Mouse (Mus musculus) forebrain, embryonic 11.5 days (tissue): ENCODE results near the gene Shc3. TPM values are rescaled to one million over a fixed set of nuclear protein-coding genes. Genes with fewer than 3 reads are reported as not detected.

Experiments used
- ATAC-seq: fragments of 200-750 bp; cut with Nextera tagmentation; replicated peaks from 2 replicates; pipeline ENCODE4 v1.8.0; 2017; ENCODE audit warnings: moderate TSS enrichment; ENCODE audit not compliant: low FRiP score
- DNase-seq: peaks from one replicate; pipeline ENCODE4 v3.0.0-alpha.2; 2017; ENCODE audit warnings: low spot score
- H3K27ac ChIP-seq: fragments of 300-500 bp; sonication (generic); 2 replicates; pipeline ENCODE4 v1.5.1; 2014; ENCODE audit warnings: low read depth, low read length
- H3K27me3 ChIP-seq: fragments of 300-500 bp; sonication (generic); 2 replicates; pipeline ENCODE4 v1.6.1; 2014; ENCODE audit warnings: mild to moderate bottlenecking, low read length, mixed read lengths; ENCODE audit not compliant: control insufficient read depth, insufficient read depth
- H3K36me3 ChIP-seq: fragments of 300-500 bp; sonication (generic); 2 replicates; pipeline ENCODE4 v1.6.1; 2014; ENCODE audit warnings: mild to moderate bottlenecking, low read length, moderate library complexity, mixed read lengths; ENCODE audit not compliant: control insufficient read depth, insufficient read depth
- H3K4me1 ChIP-seq: fragments of 300-500 bp; sonication (generic); replicated peaks from 2 replicates; pipeline ENCODE4 v1.6.1; 2014; ENCODE audit warnings: low read length, mixed read lengths; ENCODE audit not compliant: control insufficient read depth, insufficient read depth
- H3K4me2 ChIP-seq: fragments of 300-500 bp; sonication (generic); 2 replicates; pipeline ENCODE4 v1.6.1; 2014; ENCODE audit warnings: low read depth, mild to moderate bottlenecking, low read length, moderate library complexity, mixed read lengths; ENCODE audit not compliant: severe bottlenecking
- H3K4me3 ChIP-seq: fragments of 300-500 bp; sonication (generic); 2 replicates; pipeline ENCODE4 v1.5.1; 2014; ENCODE audit warnings: low read depth, low read length
- H3K9ac ChIP-seq: fragments of 300-500 bp; sonication (generic); 2 replicates; pipeline ENCODE4 v1.6.1; 2014; ENCODE audit warnings: low read length
- H3K9me3 ChIP-seq: fragments of 300-500 bp; sonication (generic); 2 replicates; pipeline ENCODE4 v1.6.1; 2016; ENCODE audit warnings: low read length, mixed read lengths; ENCODE audit not compliant: control insufficient read depth
- WGBS: fragments of 180-500 bp; shearing (Covaris S2); extraction: QIAGEN DNeasy Blood & Tissue Kit; methylation state at CpG from one replicate; pipeline ENCODE4 v1.1.7; 2014; 5-methylcytosine and 5-hydroxymethylcytosine counted together
- polyA plus RNA-seq: library from polyadenylated mRNA; unstranded; fragments of >200 nt; fragmentation: Nextera tagmentation; extraction: Ambion mirVana; gene quantifications from 2 replicates; pipeline ENCODE4 v1.2.1, GENCODE M21; 2014

The Shc3 gene
- polyA plus RNA-seq, 1 experiment from 2014 or later: 8.3 TPM

DNA sequence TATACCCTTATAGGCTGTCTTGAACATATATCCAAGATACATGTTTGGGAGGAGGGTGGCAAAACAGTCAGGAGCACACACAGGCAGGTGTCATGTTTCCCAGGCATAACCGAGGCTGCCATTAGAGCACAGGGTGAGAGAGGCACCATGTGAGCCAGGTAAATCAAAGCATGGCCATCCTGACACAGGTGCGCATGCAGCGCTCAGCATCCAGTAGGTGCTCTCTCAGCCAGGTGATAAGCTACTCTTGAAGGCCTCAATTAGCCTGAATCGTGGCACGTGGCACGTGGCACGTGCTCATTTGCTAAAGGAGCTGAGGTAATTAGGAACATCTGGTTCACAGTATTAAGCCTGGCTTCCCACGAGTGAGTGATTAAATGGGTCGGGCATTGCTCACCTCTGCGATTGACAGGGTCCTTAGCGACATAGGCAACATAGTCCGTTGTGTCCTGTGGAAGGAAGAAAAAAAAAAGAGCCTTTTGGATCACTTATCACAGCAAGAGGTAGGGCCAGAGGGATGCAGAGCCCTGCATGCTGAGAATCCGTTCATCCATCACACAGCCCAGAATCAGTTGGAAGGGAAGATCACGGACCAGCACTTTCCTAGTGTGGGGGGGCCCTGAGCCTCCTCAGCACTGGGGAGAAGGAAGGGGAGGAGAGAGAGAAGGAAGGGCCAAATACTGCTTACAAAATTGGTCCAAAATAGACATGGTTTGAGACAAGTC is 102.9 kb downstream of the Shc3 start:
- Histone ChIP-seq H3K27ac (no peak overlapping the region), H3K4me2 (no peak overlapping the region), H3K27me3 (no peaks in the 10 kb centered on the region), H3K36me3 (no peaks in the 10 kb centered on the region), H3K9me3 (no peaks in the 10 kb centered on the region), H3K9ac (no peak overlapping the region), H3K4me1 (no peaks in the 10 kb centered on the region), H3K4me3 (no peak overlapping the region)
- WGBS: 75% methylated on average over 14 of the region's 14 CpGs
- DNase-seq: no peak
- no peak for ATAC-seq

DNA sequence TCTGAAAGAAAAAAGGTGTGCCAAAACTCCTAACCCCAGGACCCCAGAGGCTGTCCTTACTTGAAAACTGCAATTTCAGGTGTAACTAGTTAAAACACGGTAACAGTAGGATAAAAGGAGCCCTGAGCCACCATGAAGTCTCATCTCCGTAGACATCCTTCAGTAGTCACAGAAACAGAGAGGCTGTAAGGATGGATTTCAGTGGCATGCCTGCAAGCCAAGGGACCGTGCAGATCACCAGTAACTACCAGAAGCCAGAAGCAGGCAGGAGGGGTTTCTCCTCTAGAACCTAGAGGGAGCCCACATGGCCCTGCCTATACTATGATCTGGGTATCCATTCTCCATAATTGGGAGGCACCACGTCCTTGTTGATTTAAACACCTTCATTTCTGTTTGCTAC is 104.9 kb downstream of the Shc3 start:
- Histone ChIP-seq H3K9me3 (no peaks in the 10 kb centered on the region), H3K27me3 (no peaks in the 10 kb centered on the region), H3K27ac (no peak overlapping the region), H3K4me3 (no peak overlapping the region), H3K36me3 (no peaks in the 10 kb centered on the region; the same call in 1 of the 2 replicates), H3K4me2 (no peak overlapping the region), H3K9ac (no peak overlapping the region), H3K4me1 (no peaks in the 10 kb centered on the region)
- DNase-seq (no peak), ATAC-seq (no peak)
- WGBS: 82% methylated on average over 4 of the region's 4 CpGs

DNA sequence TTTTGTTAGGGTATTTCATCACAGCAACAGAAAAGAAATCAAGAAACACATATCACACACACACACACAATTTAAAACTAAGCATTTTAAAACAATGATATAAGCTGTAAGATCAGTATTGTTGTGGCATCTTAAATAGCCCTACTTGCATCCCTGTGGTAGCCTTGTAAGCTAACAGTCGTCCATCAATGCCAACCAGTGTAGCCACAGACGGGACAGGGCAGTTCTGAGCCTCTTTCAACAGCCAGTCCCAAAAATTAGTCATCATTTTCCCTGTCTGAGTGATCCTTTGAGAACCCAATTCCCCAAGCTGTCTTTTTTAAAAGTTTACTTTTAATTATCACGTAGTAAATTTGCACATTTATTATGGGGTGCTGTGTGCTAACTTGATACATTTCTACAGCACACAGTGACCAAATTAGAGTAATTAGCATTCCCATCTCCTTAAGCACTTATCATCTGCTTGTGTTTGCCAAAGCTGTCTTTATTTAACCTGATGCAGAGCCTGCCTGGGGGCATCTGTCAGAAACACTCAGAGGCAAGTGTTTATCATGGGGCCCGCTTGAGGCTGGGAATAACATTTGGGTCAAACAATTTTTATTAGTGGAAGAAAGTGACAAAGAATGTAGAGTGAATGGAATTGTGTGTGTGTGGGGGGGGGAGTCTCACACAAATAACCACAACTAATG is 112.9 kb downstream of the Shc3 start:
- Histone ChIP-seq H3K27me3 (no peaks in the 10 kb centered on the region), H3K9ac (no peak overlapping the region), H3K9me3 (no peaks in the 10 kb centered on the region), H3K4me2 (no peak overlapping the region), H3K27ac (no peak overlapping the region), H3K4me1 (no peaks in the 10 kb centered on the region), H3K4me3 (no peak overlapping the region), H3K36me3 (no peaks in the 10 kb centered on the region; the same call in 1 of the 2 replicates)
- no peak for ATAC-seq
- no peak for DNase-seq
- 63% methylated on average over 4 of the region's 4 CpGs for WGBS

DNA sequence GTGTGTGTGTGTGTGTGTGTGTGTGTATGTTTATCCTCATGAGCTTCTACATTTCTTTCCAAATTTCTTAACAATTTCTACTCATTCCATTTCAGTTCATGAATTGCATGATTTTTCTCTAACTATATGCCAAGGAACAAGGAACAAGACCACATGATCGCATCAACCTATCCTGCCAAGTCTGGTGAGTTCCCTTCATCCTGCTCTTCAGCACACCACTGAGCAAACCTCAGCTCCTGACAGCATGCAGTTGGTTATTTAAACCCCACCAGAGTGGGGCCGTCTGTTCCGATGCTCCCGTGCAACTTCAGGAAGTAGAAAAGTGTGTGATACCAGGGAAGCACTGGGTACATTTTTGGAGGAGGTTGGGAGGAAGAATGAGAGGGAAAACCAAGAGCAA is 122.7 kb downstream of the Shc3 start:
- Histone ChIP-seq H3K4me3 (no peak overlapping the region), H3K9me3 (no peaks in the 10 kb centered on the region), H3K4me2 (no peak overlapping the region), H3K36me3 (no peaks in the 10 kb centered on the region), H3K27ac (no peak overlapping the region), H3K27me3 (no peaks in the 10 kb centered on the region), H3K4me1 (no peaks in the 10 kb centered on the region), H3K9ac (no peak overlapping the region)
- no peak for ATAC-seq
- 92% methylated on average over 4 of the region's 4 CpGs for WGBS
- no peak for DNase-seq

DNA sequence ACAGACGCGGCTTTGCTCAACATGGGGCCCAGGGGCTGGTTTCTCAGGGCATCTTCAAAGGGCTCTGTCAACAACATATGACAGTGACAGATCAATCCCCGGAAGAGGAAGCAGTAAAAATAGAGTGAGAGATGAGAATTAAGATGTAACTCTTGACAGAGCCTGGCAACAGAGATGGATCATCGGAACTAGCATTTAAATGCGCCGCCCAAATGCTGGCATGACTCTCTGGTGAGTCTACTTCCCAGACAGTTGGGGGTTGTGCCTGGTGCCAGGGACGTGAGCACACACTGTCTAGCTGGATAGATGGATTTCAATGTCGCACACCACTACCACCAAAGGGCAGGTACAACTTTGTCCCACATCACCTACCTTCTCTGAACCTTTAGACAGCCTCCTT is 126.3 kb downstream of the Shc3 start:
- Histone ChIP-seq H3K4me2 (no peak overlapping the region), H3K4me3 (no peak overlapping the region), H3K27ac (no peak overlapping the region), H3K9me3 (no peaks in the 10 kb centered on the region), H3K4me1 (no peaks in the 10 kb centered on the region), H3K36me3 (no peaks in the 10 kb centered on the region), H3K27me3 (no peaks in the 10 kb centered on the region), H3K9ac (no peak overlapping the region)
- 91% methylated on average over 8 of the region's 8 CpGs for WGBS
- DNase-seq (peak; percentile 26), ATAC-seq (no peak)

DNA sequence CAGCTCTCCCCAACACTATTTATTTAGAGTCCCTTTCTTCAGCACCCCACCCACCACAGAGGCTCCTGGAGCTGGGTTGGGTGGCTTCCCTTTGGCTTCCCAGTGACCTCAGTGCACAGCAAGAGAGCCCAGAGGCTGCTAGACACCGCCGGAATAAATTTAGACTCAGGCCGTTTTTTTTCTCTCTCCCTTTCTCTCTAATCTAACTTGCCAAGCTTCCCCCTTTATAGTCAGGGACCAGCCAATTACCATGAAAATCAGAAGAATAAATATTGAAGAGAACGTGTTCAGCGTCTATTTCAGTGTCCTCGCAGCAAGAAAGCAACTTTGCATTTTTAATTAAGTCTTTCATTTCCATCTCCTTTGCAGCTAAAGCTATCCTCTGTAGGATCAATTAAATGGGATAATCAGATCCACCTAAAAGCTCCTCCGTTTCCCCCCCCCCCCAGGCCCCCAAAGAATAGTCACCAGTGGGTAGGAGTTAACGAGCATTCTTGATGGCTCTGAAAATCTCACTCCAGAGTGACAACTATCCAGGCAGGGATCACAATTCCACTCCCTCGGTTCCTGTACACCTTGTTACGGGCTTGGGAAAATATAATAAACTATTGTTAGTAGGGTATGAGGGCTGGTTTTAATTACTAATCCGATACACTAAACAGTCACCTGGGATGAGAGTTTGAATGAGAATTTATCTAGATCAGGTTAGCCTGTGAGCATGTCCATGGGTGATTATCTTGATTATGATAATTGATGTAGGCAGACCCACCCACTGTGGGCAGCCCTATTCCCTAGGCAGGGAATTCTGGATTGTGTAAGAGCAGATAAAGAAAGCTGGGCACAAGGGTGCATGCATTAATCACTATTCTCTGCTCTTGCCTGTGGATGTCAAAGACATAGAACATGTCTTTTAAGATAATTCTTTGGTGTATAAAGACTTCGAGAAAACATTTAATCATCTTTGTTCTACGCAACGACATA is 131.8 kb downstream of the Shc3 start:
- no peaks in the 10 kb centered on the region; the same call in 1 of the 2 replicates for H3K4me1 ChIP-seq
- no peak overlapping the region for H3K4me2 ChIP-seq
- 49% methylated on average over 14 of the region's 14 CpGs for WGBS
- H3K4me3 ChIP-seq: no peak overlapping the region
- H3K36me3 ChIP-seq: no peaks in the 10 kb centered on the region
- H3K27me3 ChIP-seq: no peaks in the 10 kb centered on the region
- ATAC-seq (peak; percentile 30; the same call in 1 of the 2 replicates), DNase-seq (peak; percentile 37)
- no peak overlapping the region for H3K9ac ChIP-seq
- H3K9me3 ChIP-seq: no peaks in the 10 kb centered on the region
- H3K27ac ChIP-seq: no peak overlapping the region

DNA sequence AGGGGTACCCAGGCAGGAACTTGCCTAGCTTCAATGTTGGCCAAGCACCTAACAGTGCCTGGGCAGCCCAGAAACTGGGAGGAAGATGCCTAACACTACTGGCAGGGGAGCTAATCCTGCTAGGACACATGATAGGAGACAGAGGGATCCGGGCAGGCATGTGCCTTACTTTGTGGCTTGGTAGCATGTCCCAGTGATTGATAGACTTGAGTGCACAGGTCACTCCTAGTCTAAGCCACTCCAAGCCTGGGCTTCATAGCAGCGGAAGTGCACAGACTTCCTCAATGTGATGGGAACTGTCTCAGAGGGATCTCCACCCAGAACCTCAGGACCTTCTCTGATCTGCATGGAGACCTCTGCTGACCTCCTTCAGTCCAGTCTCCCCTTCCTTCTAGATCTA is 134.1 kb downstream of the Shc3 start:
- Histone ChIP-seq H3K27me3 (no peaks in the 10 kb centered on the region), H3K9ac (no peak overlapping the region), H3K4me3 (no peak overlapping the region), H3K4me1 (no peaks in the 10 kb centered on the region; the same call in 1 of the 2 replicates), H3K27ac (no peak overlapping the region), H3K4me2 (no peak overlapping the region), H3K9me3 (no peaks in the 10 kb centered on the region), H3K36me3 (no peaks in the 10 kb centered on the region)
- ATAC-seq (no peak), DNase-seq (no peak)
- 94% methylated on average over 2 of the region's 2 CpGs for WGBS

DNA sequence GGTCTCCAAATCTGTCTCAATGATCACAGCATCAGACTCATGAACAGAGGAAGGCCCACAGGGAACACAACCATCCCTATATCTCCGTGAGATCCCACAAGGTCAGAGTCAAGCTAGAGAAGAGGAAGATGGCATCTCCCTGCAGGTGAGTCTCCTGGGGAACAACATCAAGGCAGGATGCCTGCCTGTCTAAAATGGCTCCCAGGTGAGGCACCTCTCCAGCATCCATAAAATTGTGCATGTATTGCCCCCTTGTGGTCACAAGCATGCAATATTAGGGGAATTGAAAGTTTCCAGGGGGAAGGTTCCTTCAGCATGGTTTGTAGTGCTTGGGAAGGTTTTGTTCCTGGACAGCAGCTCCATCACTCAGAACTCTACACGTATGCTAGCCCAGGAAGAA is 134.8 kb downstream of the Shc3 start:
- no peak overlapping the region for H3K4me2 ChIP-seq
- ATAC-seq (no peak), DNase-seq (no peak)
- no peaks in the 10 kb centered on the region for H3K27me3 ChIP-seq
- H3K9me3 ChIP-seq: no peaks in the 10 kb centered on the region
- H3K36me3 ChIP-seq: no peaks in the 10 kb centered on the region
- 69% methylated on average over 2 of the region's 2 CpGs for WGBS
- no peak overlapping the region for H3K9ac ChIP-seq
- no peak overlapping the region for H3K4me3 ChIP-seq
- no peak overlapping the region for H3K27ac ChIP-seq
- no peaks in the 10 kb centered on the region; the same call in 1 of the 2 replicates for H3K4me1 ChIP-seq
